23 mouse cellular contexts compared by ENCODE assay signal in the genomic region with DNA sequence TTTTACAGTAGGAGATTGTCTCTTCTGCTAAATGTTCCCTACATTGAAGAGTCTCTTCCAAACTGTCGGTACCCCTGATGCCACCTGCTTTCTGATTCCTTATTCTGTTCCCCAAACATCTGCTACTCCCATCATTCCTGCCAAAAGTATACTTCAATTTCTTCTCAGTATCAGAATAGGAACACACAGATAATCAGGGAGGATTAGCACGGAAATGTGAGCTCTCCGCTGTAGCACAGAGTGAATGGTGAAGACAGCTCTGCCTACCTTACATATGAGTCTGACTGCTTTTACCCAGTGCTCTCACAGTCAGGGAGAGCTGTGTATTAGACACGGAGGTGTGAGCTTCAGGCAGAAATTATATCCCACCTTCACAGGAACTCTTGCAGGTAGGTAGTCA.
A peak's percentile ranks its signal among the peaks of the same experiment; 100 is the strongest.
DNase-seq lines count a peak whose midpoint lies in the region; ATAC-seq lines count a peak whose summit lies in the region.
"Had no signal": no experiment of that assay in that cellular context is flagged by ENCODE, and none has a peak within 500 bp of the region (broad histone marks: within the 10 kb centered on the region; RNA-seq: fewer than 3 reads in every experiment).

No protein-coding gene starts in this region.

- H3K9me3 ChIP-seq in hindbrain, embryonic 14.5 days (ENCODE audit: control insufficient read depth, low read length): no peaks in the 10 kb centered on the region
- H3K9me3 ChIP-seq: G1E had no signal

- H3K4me3 ChIP-seq in hindbrain, embryonic 14.5 days (replicated peaks; ENCODE audit: low read length): no peak overlapping the region

- ATAC-seq in frontal cortex, adult (ENCODE audit: low TSS enrichment): peak; percentile 83
- no peak for ATAC-seq in hindbrain, embryonic 14.5 days (ENCODE audit: low FRiP score)
- ATAC-seq: activated CD4-positive, CD25-positive, alpha-beta regulatory T cell, adult 4 months; CD4-positive, CD25-positive, alpha-beta regulatory T cell, adult 4 months; Patski had no signal

- H3K27me3 ChIP-seq in hindbrain, embryonic 14.5 days (ENCODE audit: control insufficient read depth, insufficient read depth, low read length): no peaks in the 10 kb centered on the region
- H3K27me3 ChIP-seq: CH12.LX, Patski had no signal

- H3K36me3 ChIP-seq in hindbrain, embryonic 14.5 days (replicated peaks; ENCODE audit: control insufficient read depth, insufficient read depth): no peaks in the 10 kb centered on the region
- H3K36me3 ChIP-seq: G1E had no signal

- H3K9ac ChIP-seq in hindbrain, embryonic 14.5 days: no peak overlapping the region

- H3K27ac ChIP-seq in hindbrain, embryonic 14.5 days: no peak overlapping the region

- 91% methylated on average over 4 of the region's 4 CpGs for WGBS in hindbrain, embryonic 14.5 days

- no peak for DNase-seq in frontal cortex, adult 2 months (ENCODE audit: extremely low spot score in 1 of 2, low spot score in 1 of 2)
- DNase-seq in layer of hippocampus, adult 9-11 months: peak; percentile 15
- DNase-seq in layer of hippocampus, adult 9-10 months (ENCODE audit: low spot score): no peak
- peak; percentile 58 for DNase-seq in brain, adult 2 months (ENCODE audit: low read depth, low spot score)
- DNase-seq in telencephalon, adult 2 months (ENCODE audit: low read depth, low spot score): peak; percentile 24
- DNase-seq in left cerebral cortex, adult 11 months (ENCODE audit: low spot score): no peak
- no peak for DNase-seq in hindbrain, embryonic 14.5 days (ENCODE audit: low spot score)
- DNase-seq: adrenal gland, adult 2 months; adrenal gland, adult 8-10 months; adrenal gland, postnatal 10 days; adrenal gland, postnatal 14 days; adrenal gland, postnatal 25 days; adrenal gland, postnatal 36 days; B cell, adult 2 months; cerebellum, adult 11 months; cerebellum, adult 11-12 months; cerebellum, adult 18-20 months had no signal

- 0 out of 2 replicates have a peak, but pooled peaks cover 4% of the 10 kb centered on the region for H3K4me1 ChIP-seq in hindbrain, embryonic 14.5 days (replicated peaks; ENCODE audit: control insufficient read depth, insufficient read depth, low read length)

- H3K4me2 ChIP-seq in hindbrain, embryonic 14.5 days (replicated peaks): no peak overlapping the region

Comparison
In these comparisons a context has a peak if more than half of its experiments do, and no peak if none do; other contexts are left out.
1. DNase-seq: peak in layer of hippocampus, adult 9-11 months (single experiment), brain, adult 2 months (single experiment) and telencephalon, adult 2 months (single experiment); none in frontal cortex, adult 2 months (0 of 2), layer of hippocampus, adult 9-10 months (single experiment), left cerebral cortex, adult 11 months (single experiment) and hindbrain, embryonic 14.5 days (single experiment).